Mouse (Mus musculus) liver, embryonic 14 days (tissue): ENCODE results near the gene Azgp1. TPM values are rescaled to one million over a fixed set of nuclear protein-coding genes. Genes with fewer than 3 reads are reported as not detected.

Experiments used
- polyA plus RNA-seq: library from polyadenylated mRNA; depleted of rRNA; stranded (reverse); fragments of >200 nt; gene quantifications from 2 replicates; pipeline ENCODE4 v1.2.3, GENCODE M21; 2012; rRNA removed

Gene Azgp1
- polyA plus RNA-seq, result 2.0 and 2.4 TPM in 2 replicates

GRCm38 (mm10) chr5:137981300-137981699 is at the start of gene Azgp1:
Gene Azgp1 (plus strand): TSS chr5:137981520.

GRCm38 (mm10) chr5:137962945-137963344 is 18.4 kb upstream of the Azgp1 start, which contains the start of gene Gjc3:
Gene Gjc3 (minus strand): TSS chr5:137963098.

GRCm38 (mm10) chr5:138020961-138021479 is 39.7 kb downstream of the Azgp1 start, which contains the start of the genes Smok3a and Smok3b:
Gene Smok3a (plus strand): TSS chr5:138021261.
Gene Smok3b (plus strand): TSS chr5:138021429.

Other genes starting within 250 kb of the Azgp1 start
- 0.68 and 0.90 TPM in 2 replicates for gene Nyap1, start 239.9 kb upstream of the Azgp1 start, polyA plus RNA-seq
- 17.5 and 22.9 TPM in 2 replicates for gene Tsc22d4, start 235.8 kb upstream of the Azgp1 start, polyA plus RNA-seq
- gene Ppp1r35, start 202.7 kb upstream of the Azgp1 start, polyA plus RNA-seq, result 19.0 and 23.1 TPM in 2 replicates
- gene Mepce, start 193.9 kb upstream of the Azgp1 start, polyA plus RNA-seq, result 12.9 and 13.7 TPM in 2 replicates
- 3.0 and 3.4 TPM in 2 replicates for gene Zcwpw1, start 193.7 kb upstream of the Azgp1 start, polyA plus RNA-seq
- 1.1 and 1.7 TPM in 2 replicates for gene Pilra, start 145.2 kb upstream of the Azgp1 start, polyA plus RNA-seq
- gene Pilrb1, start 123.4 kb upstream of the Azgp1 start, polyA plus RNA-seq, result 2.3 and 3.3 TPM in 2 replicates
- 1.2 and 2.3 TPM in 2 replicates for gene Pilrb2, start 109.7 kb upstream of the Azgp1 start, polyA plus RNA-seq
- gene Cyp3a13, start 59.9 kb upstream of the Azgp1 start, polyA plus RNA-seq, result 0.98 and 1.0 TPM in 2 replicates
- gene Gjc3, start 18.4 kb upstream of the Azgp1 start, polyA plus RNA-seq, result 0.01 TPM in 2 replicates
- gene Smok3a, start 39.7 kb downstream of the Azgp1 start, polyA plus RNA-seq, result not detected in 2 replicates
- gene Smok3b, start 39.9 kb downstream of the Azgp1 start, polyA plus RNA-seq, result not detected in 2 replicates
- gene Smok3c, start 71.7 kb downstream of the Azgp1 start, polyA plus RNA-seq, result not detected in 2 replicates
- 2.4 and 2.7 TPM in 2 replicates for gene Zkscan1, start 103.6 kb downstream of the Azgp1 start, polyA plus RNA-seq
- 8.4 and 8.6 TPM in 2 replicates for gene Zscan21, start 135.4 kb downstream of the Azgp1 start, polyA plus RNA-seq
- gene Zfp113, start 174.2 kb downstream of the Azgp1 start, polyA plus RNA-seq, result 1.1 and 1.3 TPM in 2 replicates
- 59.9 and 71.7 TPM in 2 replicates for gene Cops6, start 179.6 kb downstream of the Azgp1 start, polyA plus RNA-seq
- 11.7 and 12.6 TPM in 2 replicates for gene Ap4m1, start 190.5 kb downstream of the Azgp1 start, polyA plus RNA-seq
- 136 TPM in 2 replicates for gene Mcm7, start 190.9 kb downstream of the Azgp1 start, polyA plus RNA-seq
- gene Taf6, start 205.9 kb downstream of the Azgp1 start, polyA plus RNA-seq, result 26.7 and 32.9 TPM in 2 replicates
- 10.2 and 10.4 TPM in 2 replicates for gene Cnpy4, start 206.0 kb downstream of the Azgp1 start, polyA plus RNA-seq
- 1.9 TPM in 2 replicates for gene Mblac1, start 212.8 kb downstream of the Azgp1 start, polyA plus RNA-seq
- 0.07 and 0.16 TPM in 2 replicates for gene Nxpe5, start 244.4 kb downstream of the Azgp1 start, polyA plus RNA-seq